Mouse (Mus musculus) hindbrain, embryonic 13.5 days (tissue): Measurements from ENCODE around the gene Nrp2. TPM values are rescaled to one million over a fixed set of nuclear protein-coding genes. Genes with fewer than 3 reads are reported as not detected.

Source experiments
- ATAC-seq: fragments of 200-750 bp; cut with Nextera tagmentation; 2 replicates; pipeline ENCODE4 v1.8.0; 2017; ENCODE audit warnings: moderate TSS enrichment; ENCODE audit not compliant: low FRiP score
- H3K27ac ChIP-seq: fragments of 300-500 bp; sonication (generic); 2 replicates; pipeline ENCODE4 v1.5.1; 2015; ENCODE audit warnings: inconsistent platforms, mild to moderate bottlenecking, moderate library complexity
- H3K27me3 ChIP-seq: fragments of 300-500 bp; sonication (generic); 2 replicates; pipeline ENCODE4 v1.6.1; 2015; ENCODE audit warnings: mild to moderate bottlenecking, inconsistent platforms
- H3K36me3 ChIP-seq: fragments of 300-500 bp; sonication (generic); 2 replicates; pipeline ENCODE4 v1.6.1; 2015; ENCODE audit warnings: mild to moderate bottlenecking, inconsistent platforms
- H3K4me1 ChIP-seq: fragments of 300-500 bp; sonication (generic); replicated peaks from 2 replicates; pipeline ENCODE4 v1.6.1; 2015; ENCODE audit warnings: inconsistent platforms
- H3K4me2 ChIP-seq: fragments of 300-500 bp; sonication (generic); 2 replicates; pipeline ENCODE4 v1.6.1; 2015; ENCODE audit warnings: inconsistent platforms, mild to moderate bottlenecking, moderate library complexity
- H3K4me3 ChIP-seq: fragments of 300-500 bp; sonication (generic); 2 replicates; pipeline ENCODE4 v1.5.1; 2015; ENCODE audit warnings: mild to moderate bottlenecking, inconsistent platforms
- H3K9ac ChIP-seq: fragments of 300-500 bp; sonication (generic); 2 replicates; pipeline ENCODE4 v1.6.1; 2015; ENCODE audit warnings: mild to moderate bottlenecking, inconsistent platforms
- H3K9me3 ChIP-seq: fragments of 300-500 bp; sonication (generic); 2 replicates; pipeline ENCODE4 v1.6.1; 2016; ENCODE audit warnings: inconsistent platforms
- WGBS: fragments of 180-500 bp; shearing (Covaris S2); methylation state at CpG from one replicate; pipeline ENCODE4 v1.1.7; 2015; 5-methylcytosine and 5-hydroxymethylcytosine counted together
- polyA plus RNA-seq: library from polyadenylated mRNA; unstranded; fragments of >200 nt; fragmentation: Nextera tagmentation; extraction: Ambion mirVana; gene quantifications from 2 replicates; pipeline ENCODE4 v1.2.1, GENCODE M21; 2015

Gene Nrp2
- polyA plus RNA-seq, 1 experiment from 2014 or later = 35.7 TPM

DNA sequence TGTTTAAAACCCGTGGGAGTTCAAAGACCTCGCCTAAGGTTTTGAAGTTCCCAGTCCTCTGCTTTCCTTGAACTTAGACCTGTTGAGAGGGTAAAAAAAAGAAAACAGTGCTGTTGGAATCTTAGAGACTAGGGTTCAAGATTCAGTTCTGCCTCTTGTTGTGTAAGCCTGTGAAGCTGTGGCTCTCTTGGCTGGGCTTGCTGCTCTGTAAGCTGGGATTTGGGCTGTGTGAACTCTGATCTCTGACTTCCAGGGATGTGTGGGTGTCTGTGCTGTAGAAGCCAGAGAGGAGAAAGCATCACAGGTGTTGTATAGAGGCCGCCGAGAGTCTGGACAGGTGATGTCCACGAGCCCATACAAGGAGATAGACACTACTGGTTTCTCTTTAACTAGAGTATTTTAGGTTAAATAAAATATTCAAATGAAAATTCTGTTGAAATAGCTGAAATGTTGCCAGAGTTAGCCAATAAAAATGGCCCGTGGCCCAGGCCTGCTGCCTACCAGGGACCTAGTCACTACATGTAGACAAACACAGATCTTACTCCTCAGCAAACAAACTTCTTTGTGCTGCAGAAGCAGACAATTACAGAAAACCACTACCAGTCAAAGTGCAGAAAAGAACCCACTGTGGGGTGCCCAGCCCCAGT lies 120.6 kb downstream of the Nrp2 start:
- no peak for ATAC-seq
- WGBS = 85% methylated on average over 6 of the region's 6 CpGs
- no peak overlapping the region for H3K9ac ChIP-seq

GRCm38 (mm10) chr1:62825822-62826765 lies 123.0 kb downstream of the Nrp2 start:
- no peak overlapping the region for H3K9ac ChIP-seq
- 83% methylated on average over 17 of the region's 17 CpGs for whole genome bisulfite sequencing
- no peak for ATAC-seq

More for the DNA sequence above, 120.6 kb downstream of the Nrp2 start:
- no peaks in the 10 kb centered on the region for H3K9me3 ChIP-seq
- no peak overlapping the region for H3K4me3 ChIP-seq
- no peak overlapping the region for H3K4me2 ChIP-seq
- peaks cover 11% of the 10 kb centered on the region for H3K4me1 ChIP-seq
- H3K27ac ChIP-seq = no peak overlapping the region
- no peaks in the 10 kb centered on the region for H3K36me3 ChIP-seq
- H3K27me3 ChIP-seq = no peaks in the 10 kb centered on the region

GRCm38 (mm10) chr1:62827316-62827715 lies 124.2 kb downstream of the Nrp2 start:
- Histone ChIP-seq H3K27ac (peak overlapping the region; percentile 23; the same call in 1 of the 2 replicates), H3K9ac (no peak overlapping the region), H3K4me3 (no peak overlapping the region), H3K4me1 (peaks cover 17% of the 10 kb centered on the region), H3K4me2 (no peak overlapping the region), H3K9me3 (no peaks in the 10 kb centered on the region), H3K27me3 (no peaks in the 10 kb centered on the region), H3K36me3 (no peaks in the 10 kb centered on the region)
- 47% methylated on average over 10 of the region's 10 CpGs for WGBS
- no peak for ATAC-seq

More at GRCm38 (mm10) chr1:62825822-62826765, 123.0 kb downstream of the Nrp2 start:
- H3K9me3 ChIP-seq = no peaks in the 10 kb centered on the region
- H3K4me3 ChIP-seq = no peak overlapping the region
- H3K4me1 ChIP-seq = peaks cover 17% of the 10 kb centered on the region
- no peaks in the 10 kb centered on the region for H3K27me3 ChIP-seq
- no peak overlapping the region for H3K27ac ChIP-seq
- H3K4me2 ChIP-seq = no peak overlapping the region
- no peaks in the 10 kb centered on the region for H3K36me3 ChIP-seq

GRCm38 (mm10) chr1:62828156-62828555 lies 125.1 kb downstream of the Nrp2 start:
- 42% methylated on average over 4 of the region's 4 CpGs for WGBS
- Histone ChIP-seq H3K36me3 (no peaks in the 10 kb centered on the region), H3K4me3 (no peak overlapping the region), H3K4me1 (peaks cover 17% of the 10 kb centered on the region), H3K9ac (no peak overlapping the region), H3K9me3 (no peaks in the 10 kb centered on the region), H3K4me2 (no peak overlapping the region), H3K27ac (no peak overlapping the region), H3K27me3 (no peaks in the 10 kb centered on the region)
- ATAC-seq = no peak

GRCm38 (mm10) chr1:62829690-62830417 lies 126.8 kb downstream of the Nrp2 start:
- Histone ChIP-seq H3K4me1 (peaks cover 17% of the 10 kb centered on the region), H3K27me3 (no peaks in the 10 kb centered on the region), H3K9me3 (no peaks in the 10 kb centered on the region), H3K4me2 (no peak overlapping the region), H3K36me3 (peaks cover 4% of the 10 kb centered on the region; the same call in 1 of the 2 replicates), H3K9ac (no peak overlapping the region), H3K27ac (no peak overlapping the region), H3K4me3 (no peak overlapping the region)
- WGBS = 85% methylated on average over 4 of the region's 4 CpGs
- ATAC-seq = no peak

DNA sequence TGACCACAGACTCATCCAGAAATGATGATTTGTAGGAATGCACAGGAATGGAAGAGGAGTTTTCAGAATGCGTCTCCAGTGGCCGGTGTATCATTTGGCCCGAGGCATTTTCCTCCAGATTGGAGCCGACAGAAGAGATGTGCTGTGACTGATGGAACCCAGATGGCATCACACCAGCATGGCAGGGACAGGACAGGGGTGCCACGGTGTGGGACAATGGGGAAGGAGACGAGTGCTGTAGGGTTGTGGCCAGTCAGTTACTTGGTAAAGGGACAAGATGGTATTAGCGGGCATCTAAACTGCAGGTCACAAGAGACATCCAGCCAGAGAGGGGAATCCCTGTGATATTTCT lies 127.3 kb downstream of the Nrp2 start:
- H3K9me3 ChIP-seq = no peaks in the 10 kb centered on the region
- H3K27me3 ChIP-seq = no peaks in the 10 kb centered on the region
- H3K4me3 ChIP-seq = no peak overlapping the region
- H3K9ac ChIP-seq = no peak overlapping the region
- 57% methylated on average over 7 of the region's 7 CpGs for WGBS
- H3K4me1 ChIP-seq = peaks cover 17% of the 10 kb centered on the region
- no peak overlapping the region for H3K4me2 ChIP-seq
- no peak overlapping the region for H3K27ac ChIP-seq
- ATAC-seq = no peak
- peaks cover 4% of the 10 kb centered on the region; the same call in 1 of the 2 replicates for H3K36me3 ChIP-seq

DNA sequence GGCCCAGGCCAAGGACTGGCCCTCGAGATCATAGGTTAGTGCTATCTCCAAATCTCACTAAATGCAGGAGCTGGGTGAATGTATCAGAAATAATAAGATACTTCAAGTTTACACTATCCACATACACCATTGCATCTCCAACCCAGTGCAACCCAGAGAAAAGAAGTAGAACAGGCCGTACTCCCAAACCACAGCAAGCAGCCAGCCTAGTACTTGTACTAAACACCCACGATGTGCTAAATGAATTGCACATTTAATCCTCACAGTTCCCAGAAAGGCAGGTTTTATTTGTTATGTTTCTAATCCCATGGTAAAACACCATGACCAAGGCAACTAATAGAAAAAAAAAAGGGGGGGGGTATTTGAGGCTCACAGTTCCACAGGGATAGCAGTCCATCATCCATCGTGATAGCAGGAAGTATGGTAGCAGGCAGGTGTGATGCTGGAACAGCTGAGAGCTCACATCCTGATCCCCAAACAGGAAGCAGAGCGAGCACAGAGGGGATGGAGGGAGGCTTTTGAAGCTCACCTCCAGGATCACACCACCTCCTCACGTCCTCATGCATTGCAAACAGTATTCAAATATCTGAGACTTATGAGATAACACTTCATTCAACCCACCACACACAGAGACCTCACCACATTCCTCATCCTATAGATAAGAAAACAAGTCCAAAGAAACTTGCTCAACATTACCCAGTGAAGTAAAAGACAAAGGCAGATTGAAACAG lies 128.8 kb downstream of the Nrp2 start:
- 70% methylated on average over 6 of the region's 6 CpGs for WGBS
- Histone ChIP-seq H3K27ac (no peak overlapping the region), H3K36me3 (peaks cover 4% of the 10 kb centered on the region; the same call in 1 of the 2 replicates), H3K9ac (no peak overlapping the region), H3K9me3 (no peaks in the 10 kb centered on the region), H3K4me3 (no peak overlapping the region), H3K4me2 (no peak overlapping the region), H3K27me3 (no peaks in the 10 kb centered on the region), H3K4me1 (peaks cover 17% of the 10 kb centered on the region)
- ATAC-seq = no peak

DNA sequence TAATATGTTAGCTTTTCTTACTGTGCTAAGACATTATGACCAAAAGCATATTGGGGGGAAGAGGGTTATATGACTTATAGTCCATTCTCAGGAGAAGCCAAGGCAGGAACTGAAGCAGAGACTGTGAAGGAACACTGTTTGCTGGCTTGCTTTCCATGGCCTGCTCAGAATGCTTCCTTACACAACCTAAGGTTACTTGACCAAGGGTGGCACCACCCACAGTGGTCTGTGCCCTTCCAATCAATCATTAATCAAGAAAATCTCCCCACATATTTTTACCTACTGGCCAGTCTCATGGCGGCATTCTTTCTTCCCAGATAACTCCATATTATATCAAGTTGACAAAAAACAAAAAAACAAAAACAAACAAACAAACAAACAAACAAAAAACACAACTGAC lies 130.3 kb downstream of the Nrp2 start:
- Histone ChIP-seq H3K27ac (no peak overlapping the region), H3K27me3 (no peaks in the 10 kb centered on the region), H3K4me3 (no peak overlapping the region), H3K4me2 (no peak overlapping the region), H3K9ac (no peak overlapping the region), H3K9me3 (no peaks in the 10 kb centered on the region), H3K4me1 (0 out of 2 replicates have a peak, but pooled peaks cover 6% of the 10 kb centered on the region), H3K36me3 (peaks cover 4% of the 10 kb centered on the region; the same call in 1 of the 2 replicates)
- WGBS = 100% methylated on average over 1 of the region's 1 CpGs
- ATAC-seq = no peak

DNA sequence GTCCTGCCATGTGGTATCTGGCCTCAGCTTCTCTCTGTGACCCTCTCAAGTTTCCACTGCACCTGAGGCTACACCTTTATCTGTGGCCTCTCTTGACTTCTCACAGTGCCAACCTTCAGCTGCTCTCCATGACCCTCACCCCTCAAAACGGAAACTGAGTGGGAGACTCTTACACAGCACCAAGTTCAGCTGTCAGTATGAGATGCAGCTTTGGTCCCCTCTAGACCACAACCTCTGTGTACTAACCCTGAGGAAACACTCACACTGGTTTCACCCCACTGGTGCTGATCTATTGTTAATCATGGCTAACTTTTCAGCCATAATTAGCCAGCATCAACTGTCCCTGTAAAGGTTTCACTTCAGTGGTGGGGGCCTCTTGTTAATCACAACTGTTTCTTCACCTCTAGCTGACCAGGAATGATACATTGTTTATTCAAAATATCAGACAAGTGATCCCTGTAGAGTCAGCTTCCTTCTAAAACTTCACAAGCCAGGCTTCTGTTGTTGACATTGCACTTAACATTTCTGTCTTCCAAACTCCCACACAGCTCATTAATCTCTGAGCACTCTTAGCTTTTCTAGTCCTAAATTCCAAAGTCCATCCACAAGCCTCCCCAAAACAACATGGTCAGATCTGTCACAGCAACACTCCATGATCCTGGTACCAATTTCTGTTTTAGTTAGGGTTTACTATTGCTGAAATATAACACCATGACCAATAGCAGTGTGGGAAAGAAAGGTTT lies 131.5 kb downstream of the Nrp2 start:
- Histone ChIP-seq H3K4me2 (no peak overlapping the region), H3K36me3 (peaks cover 4% of the 10 kb centered on the region; the same call in 1 of the 2 replicates), H3K27ac (no peak overlapping the region), H3K9ac (no peak overlapping the region), H3K4me1 (0 out of 2 replicates have a peak, but pooled peaks cover 6% of the 10 kb centered on the region), H3K9me3 (no peaks in the 10 kb centered on the region), H3K27me3 (no peaks in the 10 kb centered on the region), H3K4me3 (no peak overlapping the region)
- no peak for ATAC-seq
- 92% methylated on average over 1 of the region's 1 CpGs for WGBS

GRCm38 (mm10) chr1:62838083-62838482 lies 135.0 kb downstream of the Nrp2 start:
- no peaks in the 10 kb centered on the region for H3K9me3 ChIP-seq
- H3K9ac ChIP-seq = no peak overlapping the region
- H3K27ac ChIP-seq = 0 out of 2 replicates have a peak overlapping the region, but pooled peaks have one; percentile 26
- no peaks in the 10 kb centered on the region for H3K27me3 ChIP-seq
- 91% methylated on average over 3 of the region's 3 CpGs for WGBS
- no peaks in the 10 kb centered on the region for H3K4me1 ChIP-seq
- ATAC-seq = no peak
- H3K4me3 ChIP-seq = no peak overlapping the region
- peaks cover 4% of the 10 kb centered on the region; the same call in 1 of the 2 replicates for H3K36me3 ChIP-seq
- H3K4me2 ChIP-seq = no peak overlapping the region

GRCm38 (mm10) chr1:62838631-62839030 lies 135.5 kb downstream of the Nrp2 start:
- 0 out of 2 replicates have a peak overlapping the region, but pooled peaks have one; percentile 26 for H3K27ac ChIP-seq
- no peak overlapping the region for H3K4me2 ChIP-seq
- H3K9me3 ChIP-seq = no peaks in the 10 kb centered on the region
- no peak overlapping the region for H3K9ac ChIP-seq
- H3K36me3 ChIP-seq = peaks cover 4% of the 10 kb centered on the region; the same call in 1 of the 2 replicates
- 41% methylated on average over 2 of the region's 2 CpGs for WGBS
- no peak overlapping the region for H3K4me3 ChIP-seq
- H3K4me1 ChIP-seq = no peaks in the 10 kb centered on the region
- no peaks in the 10 kb centered on the region for H3K27me3 ChIP-seq
- no peak for ATAC-seq
